10 mouse cellular contexts compared by ENCODE assay signal in the genomic region with DNA sequence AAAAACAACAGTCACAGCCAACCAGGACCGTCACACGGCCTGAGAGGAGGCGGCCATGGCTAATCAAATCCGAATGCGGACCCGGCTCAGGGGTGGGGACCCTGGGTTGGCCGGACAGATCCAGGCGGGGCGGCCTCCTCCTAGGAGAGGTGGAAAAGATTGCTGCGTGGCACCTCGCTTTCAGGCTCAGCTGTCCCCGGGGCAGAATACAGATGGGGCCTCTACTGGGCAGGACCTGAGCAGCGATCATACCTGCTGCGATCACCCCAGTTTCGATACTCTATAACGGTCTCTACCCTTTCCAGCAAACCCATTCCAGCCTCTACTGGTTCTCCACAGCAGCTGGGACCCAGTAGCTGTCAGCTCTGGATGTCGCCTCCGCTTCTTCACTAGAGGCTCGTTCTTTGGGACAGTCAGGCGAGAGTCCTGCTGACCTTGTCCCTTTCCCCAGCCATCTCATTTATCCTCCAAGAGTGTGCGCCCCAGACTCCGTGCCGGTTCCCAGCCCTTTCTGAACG. TPM values are rescaled to one million over a fixed set of nuclear protein-coding genes. Genes with fewer than 3 reads are reported as not detected.
DNase-seq lines count a peak whose midpoint lies in the region; ATAC-seq and TF ChIP-seq lines count a peak whose summit lies in the region.
"Had no signal": no experiment of that assay in that cellular context is flagged by ENCODE, and none has a peak within 500 bp of the region (broad histone marks: within the 10 kb centered on the region; RNA-seq: fewer than 3 reads in every experiment).

No protein-coding gene starts in this region.

- peaks cover 90% of the 10 kb centered on the region for H3K27me3 ChIP-seq in forebrain, embryonic 10.5 days (ENCODE audit: poor library complexity, severe bottlenecking)
- no peaks in the 10 kb centered on the region for H3K27me3 ChIP-seq in heart, postnatal 0 days (ENCODE audit: control insufficient read depth, insufficient read depth, low read length)
- H3K27me3 ChIP-seq in limb, embryonic 13.5 days, result peaks cover 52% of the 10 kb centered on the region
- H3K27me3 ChIP-seq in midbrain, embryonic 15.5 days (replicated peaks), result peaks cover 53% of the 10 kb centered on the region
- H3K27me3 ChIP-seq: Patski had no signal

- no peaks in the 10 kb centered on the region for H3K9me3 ChIP-seq in forebrain, embryonic 10.5 days
- no peaks in the 10 kb centered on the region for H3K9me3 ChIP-seq in heart, postnatal 0 days (replicated peaks; ENCODE audit: control insufficient read depth, low read length)
- H3K9me3 ChIP-seq in limb, embryonic 13.5 days, result no peaks in the 10 kb centered on the region
- H3K9me3 ChIP-seq in midbrain, embryonic 15.5 days, result no peaks in the 10 kb centered on the region

- peak overlapping the region; percentile 66 for H3K4me3 ChIP-seq in forebrain, embryonic 10.5 days
- H3K4me3 ChIP-seq in heart, postnatal 0 days (ENCODE audit: low read depth, low read length), result peak overlapping the region; percentile 77
- peak overlapping the region; percentile 64 for H3K4me3 ChIP-seq in limb, embryonic 13.5 days
- peak overlapping the region; percentile 57 for H3K4me3 ChIP-seq in midbrain, embryonic 15.5 days

- H3K27ac ChIP-seq in forebrain, embryonic 10.5 days, result peak overlapping the region; percentile 87
- H3K27ac ChIP-seq in heart, postnatal 0 days (ENCODE audit: low read depth), result peak overlapping the region; percentile 90
- no peak overlapping the region for H3K27ac ChIP-seq in limb, embryonic 13.5 days
- 0 out of 2 replicates have a peak overlapping the region, but pooled peaks have one; percentile 0 for H3K27ac ChIP-seq in midbrain, embryonic 15.5 days
- H3K27ac ChIP-seq: macrophage had no signal

- no peak for TF ChIP-seq EP300 in heart, postnatal 0 days (IDR thresholded peaks at IDR 0.05; ENCODE audit: low read depth)

- H3K36me3 ChIP-seq in forebrain, embryonic 10.5 days (replicated peaks), result no peaks in the 10 kb centered on the region
- no peaks in the 10 kb centered on the region for H3K36me3 ChIP-seq in heart, postnatal 0 days (replicated peaks; ENCODE audit: control insufficient read depth, insufficient read depth, low read length)
- H3K36me3 ChIP-seq in limb, embryonic 13.5 days, result no peaks in the 10 kb centered on the region
- H3K36me3 ChIP-seq in midbrain, embryonic 15.5 days (replicated peaks), result no peaks in the 10 kb centered on the region

- peaks cover 37% of the 10 kb centered on the region for H3K4me1 ChIP-seq in forebrain, embryonic 10.5 days
- H3K4me1 ChIP-seq in heart, postnatal 0 days (ENCODE audit: control insufficient read depth, insufficient read depth), result peaks cover 23% of the 10 kb centered on the region; the same call in 1 of the 2 replicates
- H3K4me1 ChIP-seq in limb, embryonic 13.5 days, result peaks cover 32% of the 10 kb centered on the region
- H3K4me1 ChIP-seq in midbrain, embryonic 15.5 days, result peaks cover 24% of the 10 kb centered on the region

- no peak for TF ChIP-seq CTCF in heart, postnatal 0 days (IDR thresholded peaks at IDR 0.05; ENCODE audit: low read depth)

- WGBS in forebrain, embryonic 10.5 days, result 2% methylated on average over 24 of the region's 24 CpGs
- WGBS in heart, postnatal 0 days, result 2% methylated on average over 24 of the region's 24 CpGs
- WGBS in limb, embryonic 13.5 days, result under 1% methylated on average over 24 of the region's 24 CpGs
- WGBS in midbrain, embryonic 15.5 days, result 1% methylated on average over 24 of the region's 24 CpGs

- peak overlapping the region; percentile 83 for H3K9ac ChIP-seq in heart, postnatal 0 days (replicated peaks; ENCODE audit: low read depth, low read length)
- peak overlapping the region; percentile 79 for H3K9ac ChIP-seq in limb, embryonic 13.5 days
- H3K9ac ChIP-seq in midbrain, embryonic 15.5 days, result peak overlapping the region; percentile 41

- ATAC-seq in heart, postnatal 0 days (ENCODE audit: insufficient read depth, low read depth), result peak; percentile 23
- ATAC-seq in limb, embryonic 13.5 days (ENCODE audit: low FRiP score, low read depth), result no peak
- peak; percentile 16 for ATAC-seq in midbrain, embryonic 15.5 days (replicated peaks)
- ATAC-seq in megakaryocyte-erythroid progenitor cell, adult 5-6 weeks (replicated peaks; ENCODE audit: low FRiP score, low TSS enrichment, poor library complexity, severe bottlenecking), result no peak
- no peak for ATAC-seq in monocyte, adult 5-6 weeks (replicated peaks; ENCODE audit: insufficient number of reproducible peaks, low FRiP score, low TSS enrichment, poor library complexity, severe bottlenecking)

- peak; percentile 19 for DNase-seq in right cerebral cortex, postnatal 4 days
- no peak for DNase-seq in right cerebral cortex, adult 2 months (ENCODE audit: low spot score in 2 of 2)
- peak; percentile 34 for DNase-seq in forebrain, embryonic 10.5 days (ENCODE audit: extremely low spot score, low spot score)
- DNase-seq in heart, postnatal 0 days (ENCODE audit: low spot score), result peak; percentile 45

- H3K4me2 ChIP-seq in heart, postnatal 0 days (ENCODE audit: low read depth, low read length), result peak overlapping the region; percentile 90
- H3K4me2 ChIP-seq in limb, embryonic 13.5 days (replicated peaks), result peak overlapping the region; percentile 87
- H3K4me2 ChIP-seq in midbrain, embryonic 15.5 days, result peak overlapping the region; percentile 95

RNA-seq across cellular contexts. Expression of a gene that starts 1.8 kb away (rescaled TPM):
- 4.0 and 5.6 TPM in 2 replicates for polyA plus RNA-seq in forebrain, embryonic 10.5 days (2016; fragmentation: Nextera tagmentation; extraction: Ambion mirVana)
- 29.5 and 31.2 TPM in 2 replicates for total RNA-seq in heart, postnatal 0 days (2014; rRNA removed; ENCODE audit: low replicate concordance)
- polyA plus RNA-seq in heart, postnatal 0 days (2015; fragmentation: Nextera tagmentation; extraction: Ambion mirVana), result 15.9 and 16.5 TPM in 2 replicates
- polyA plus RNA-seq in limb, embryonic 13.5 days (2015; fragmentation: Nextera tagmentation; extraction: Ambion mirVana), result 14.2 and 16.3 TPM in 2 replicates
- polyA plus RNA-seq in midbrain, embryonic 15.5 days (2015; fragmentation: Nextera tagmentation; extraction: Ambion mirVana), result 8.4 and 9.8 TPM in 2 replicates
- total RNA-seq in megakaryocyte-erythroid progenitor cell, adult 5-6 weeks (2014; fragmentation: Nextera tagmentation), result not detected in 2 replicates
- total RNA-seq in megakaryocyte-erythroid progenitor cell, adult 5-6 weeks (2017), result not detected in 2 replicates
- total RNA-seq in monocyte, adult 5-6 weeks (2017), result 1.7 to 4.9 TPM (median 2.8 TPM) in 3 replicates

Comparison
In these comparisons a context has a peak if more than half of its experiments do, and no peak if none do; other contexts are left out.
1. DNase-seq: peak in right cerebral cortex, postnatal 4 days (single experiment), forebrain, embryonic 10.5 days (single experiment) and heart, postnatal 0 days (single experiment); none in right cerebral cortex, adult 2 months (0 of 2).
2. ATAC-seq: peak in heart, postnatal 0 days (single experiment) and midbrain, embryonic 15.5 days (single experiment); none in limb, embryonic 13.5 days (single experiment), megakaryocyte-erythroid progenitor cell, adult 5-6 weeks (single experiment) and monocyte, adult 5-6 weeks (single experiment).
3. Peak in every context shown above with its lines, with median percentiles within 50 percentile points of each other: H3K4me3 ChIP-seq, H3K4me2 ChIP-seq and H3K9ac ChIP-seq.